Mouse (Mus musculus) small intestine, adult 2 months (tissue): ENCODE data around the gene Hephl1.

Source experiments
- CTCF ChIP-seq: fragments of 200-500 bp; IDR thresholded peaks from 2 replicates; pipeline ENCODE4 v1.5.1; 2012; ENCODE audit warnings: low read depth, mild to moderate bottlenecking, control low read depth, inconsistent platforms, low read length, moderate library complexity, mixed read lengths; ENCODE audit not compliant: insufficient replicate concordance, insufficient read length; ENCODE audit errors: extremely low read depth
- POLR2A ChIP-seq: fragments of 200-500 bp; IDR thresholded peaks from 2 replicates; pipeline ENCODE4 v1.6.1; 2012; ENCODE audit warnings: low read depth, mild to moderate bottlenecking, control low read depth, inconsistent platforms, low read length, moderate library complexity

- TF ChIP-seq CTCF = no peak
- TF ChIP-seq POLR2A = no peak
These were observed 72.1 kb downstream of the Hephl1 start for GRCm38 (mm10) chr9:15039848-15040247.
